Mouse (Mus musculus) gonadal fat pad, adult 2 months (tissue): ENCODE measurements at regions not wholly inside any gene's neighbourhood (a gene's known extent, or its start where the extent isn't known, plus 50 kb on each side); places are given as distances from the start of the nearest gene placed in this dataset.

ENCODE experiments used
- DNase-seq: peaks from one replicate; pipeline ENCODE4 v3.0.0-alpha.2; 2012; ENCODE audit warnings: low read depth

- no peak for DNase-seq
These were observed 52.3 kb downstream of the Rplp1 start for GRCm38 (mm10) chr9:61862071-61862480.

GRCm38 (mm10) chr9:61860147-61860546 lies 54.2 kb downstream of the Rplp1 start:
- no peak for DNase-seq

- no peak for DNase-seq
These were observed 54.9 kb downstream of the Rplp1 start for GRCm38 (mm10) chr9:61859438-61859837.

GRCm38 (mm10) chr9:61857817-61858216 lies 56.5 kb downstream of the Rplp1 start:
- DNase-seq, result no peak

- DNase-seq, result no peak
These were observed 57.7 kb downstream of the Rplp1 start for GRCm38 (mm10) chr9:61856686-61857085.

- DNase-seq, result no peak
These were observed 58.7 kb downstream of the Rplp1 start for GRCm38 (mm10) chr9:61855686-61856085.

- peak; percentile 19 for DNase-seq
These were observed 60.5 kb downstream of the Rplp1 start for GRCm38 (mm10) chr9:61853841-61854240.

GRCm38 (mm10) chr9:61851331-61851730 lies 63.0 kb downstream of the Rplp1 start:
- DNase-seq, result no peak

- DNase-seq, result no peak
These were observed 65.9 kb downstream of the Rplp1 start for GRCm38 (mm10) chr9:61848401-61848800.

- DNase-seq, result no peak
These were observed 66.8 kb downstream of the Rplp1 start for GRCm38 (mm10) chr9:61847496-61847895.

- DNase-seq, result no peak
These were observed 69.7 kb downstream of the Rplp1 start for GRCm38 (mm10) chr9:61844645-61845044.

GRCm38 (mm10) chr9:61844141-61844540 lies 70.2 kb downstream of the Rplp1 start:
- DNase-seq, result no peak

- DNase-seq, result no peak
These were observed 70.8 kb downstream of the Rplp1 start for GRCm38 (mm10) chr9:61843513-61843912.

GRCm38 (mm10) chr9:61842384-61842783 lies 72.0 kb downstream of the Rplp1 start:
- DNase-seq, result no peak

GRCm38 (mm10) chr9:61841222-61841621 lies 73.1 kb downstream of the Rplp1 start:
- DNase-seq, result no peak

- DNase-seq, result no peak
These were observed 74.0 kb downstream of the Rplp1 start for GRCm38 (mm10) chr9:61840353-61840752.

- DNase-seq, result no peak
These were observed 81.1 kb downstream of the Rplp1 start for GRCm38 (mm10) chr9:61833226-61833625.

GRCm38 (mm10) chr9:61830236-61830635 lies 84.1 kb downstream of the Rplp1 start:
- DNase-seq, result no peak

- DNase-seq, result no peak
These were observed 84.6 kb downstream of the Rplp1 start for GRCm38 (mm10) chr9:61829736-61830135.

- DNase-seq, result no peak
These were observed 85.0 kb downstream of the Rplp1 start for GRCm38 (mm10) chr9:61829301-61829700.

GRCm38 (mm10) chr9:61827721-61828120 lies 86.6 kb downstream of the Rplp1 start:
- no peak for DNase-seq

GRCm38 (mm10) chr9:61827014-61827413 lies 87.3 kb downstream of the Rplp1 start:
- DNase-seq, result no peak

- DNase-seq, result no peak
These were observed 87.9 kb downstream of the Rplp1 start for GRCm38 (mm10) chr9:61826415-61826814.

- DNase-seq, result no peak
These were observed 88.5 kb downstream of the Rplp1 start for GRCm38 (mm10) chr9:61825804-61826203.

- DNase-seq, result no peak
These were observed 94.5 kb downstream of the Rplp1 start for GRCm38 (mm10) chr9:61819836-61820235.
